Mouse (Mus musculus) lung, embryonic 14.5 days (tissue): ENCODE results near the gene Sycp2l. TPM values are rescaled to one million over a fixed set of nuclear protein-coding genes. Genes with fewer than 3 reads are reported as not detected.

Experiments used
- ATAC-seq: fragments of 200-750 bp; cut with Nextera tagmentation; 2 replicates; pipeline ENCODE4 v1.8.0; 2017; ENCODE audit warnings: mild to moderate bottlenecking, moderate TSS enrichment, moderate library complexity; ENCODE audit not compliant: insufficient read depth
- DNase-seq: peaks from one replicate; pipeline ENCODE4 v3.0.0-alpha.2; 2015
- H3K27ac ChIP-seq: fragments of 300-500 bp; sonication (generic); 2 replicates; pipeline ENCODE4 v1.5.1; 2014; ENCODE audit warnings: low read depth, mild to moderate bottlenecking, moderate library complexity
- H3K27me3 ChIP-seq: fragments of 300-500 bp; sonication (generic); 2 replicates; pipeline ENCODE4 v1.6.1; 2014; ENCODE audit warnings: low read length, control low read depth; ENCODE audit not compliant: insufficient read depth
- H3K36me3 ChIP-seq: fragments of 300-500 bp; sonication (generic); 2 replicates; pipeline ENCODE4 v1.6.1; 2014; ENCODE audit warnings: control low read depth; ENCODE audit not compliant: insufficient read depth
- H3K4me1 ChIP-seq: fragments of 300-500 bp; sonication (generic); 2 replicates; pipeline ENCODE4 v1.6.1; 2014; ENCODE audit warnings: antibody characterized with exemption, control low read depth; ENCODE audit not compliant: insufficient read depth
- H3K4me2 ChIP-seq: fragments of 300-500 bp; sonication (generic); 2 replicates; pipeline ENCODE4 v1.6.1; 2014; ENCODE audit warnings: mild to moderate bottlenecking
- H3K4me3 ChIP-seq: fragments of 300-500 bp; sonication (generic); 2 replicates; pipeline ENCODE4 v1.5.1; 2014; ENCODE audit warnings: low read depth, low read length
- H3K9ac ChIP-seq: fragments of 300-500 bp; sonication (generic); 2 replicates; pipeline ENCODE4 v1.6.1; 2014
- H3K9me3 ChIP-seq: fragments of 300-500 bp; sonication (generic); 2 replicates; pipeline ENCODE4 v1.6.1; 2016; ENCODE audit warnings: low read depth, low read length, control low read depth
- CTCF ChIP-seq: IDR thresholded peaks from 2 replicates; pipeline ENCODE4 v1.5.1; 2016; ENCODE audit warnings: antibody characterized with exemption, low read depth
- WGBS: fragments of 180-500 bp; shearing (Covaris S2); extraction: QIAGEN DNeasy Blood & Tissue Kit; methylation state at CpG from one replicate; pipeline ENCODE4 v1.1.7; 2014; 5-methylcytosine and 5-hydroxymethylcytosine counted together
- polyA plus RNA-seq: library from polyadenylated mRNA; unstranded; fragments of >200 nt; fragmentation: Nextera tagmentation; extraction: Ambion mirVana; gene quantifications from 2 replicates; pipeline ENCODE4 v1.2.1, GENCODE M21; 2014

The Sycp2l gene
- polyA plus RNA-seq, 1 experiment from 2014 or later = not detected

- Histone ChIP-seq H3K27ac (no peak overlapping the region), H3K9me3 (no peaks in the 10 kb centered on the region), H3K4me2 (peak overlapping the region; percentile 33; the same call in 1 of the 2 replicates), H3K4me3 (no peak overlapping the region), H3K4me1 (no peaks in the 10 kb centered on the region), H3K36me3 (no peaks in the 10 kb centered on the region), H3K9ac (no peak overlapping the region), H3K27me3 (no peaks in the 10 kb centered on the region)
- ATAC-seq (no peak), DNase-seq (peak; percentile 39)
- 36% methylated on average over 16 of the region's 16 CpGs for WGBS
- no peak for TF ChIP-seq CTCF
Measured at GRCm38 (mm10) chr13:41097324-41098058, 16.6 kb upstream of the Sycp2l start.

- TF ChIP-seq CTCF = no peak
- Histone ChIP-seq H3K9ac (no peak overlapping the region), H3K27me3 (no peaks in the 10 kb centered on the region), H3K4me3 (no peak overlapping the region), H3K36me3 (no peaks in the 10 kb centered on the region), H3K4me2 (no peak overlapping the region), H3K27ac (no peak overlapping the region), H3K4me1 (no peaks in the 10 kb centered on the region), H3K9me3 (no peaks in the 10 kb centered on the region)
- 78% methylated on average over 15 of the region's 15 CpGs for WGBS
- DNase-seq = no peak
- no peak for ATAC-seq
Measured at GRCm38 (mm10) chr13:41098325-41098724, 15.8 kb upstream of the Sycp2l start.

- WGBS = 99% methylated on average over 2 of the region's 2 CpGs
- Histone ChIP-seq H3K4me3 (no peak overlapping the region), H3K27me3 (no peaks in the 10 kb centered on the region), H3K9ac (no peak overlapping the region), H3K4me1 (no peaks in the 10 kb centered on the region), H3K9me3 (no peaks in the 10 kb centered on the region), H3K27ac (no peak overlapping the region), H3K36me3 (no peaks in the 10 kb centered on the region), H3K4me2 (no peak overlapping the region)
- DNase-seq (no peak), ATAC-seq (no peak)
- no peak for TF ChIP-seq CTCF
Measured at GRCm38 (mm10) chr13:41100031-41100430, 14.1 kb upstream of the Sycp2l start.

- WGBS = 65% methylated on average over 12 of the region's 12 CpGs
Measured at GRCm38 (mm10) chr13:41103841-41104525, 10.1 kb upstream of the Sycp2l start.

GRCm38 (mm10) chr13:41105541-41105940 is 8.6 kb upstream of the Sycp2l start:
- no peak for ATAC-seq

More at GRCm38 (mm10) chr13:41103841-41104525, 10.1 kb upstream of the Sycp2l start:
- H3K27ac ChIP-seq = no peak overlapping the region
- no peak overlapping the region for H3K4me2 ChIP-seq
- no peaks in the 10 kb centered on the region for H3K27me3 ChIP-seq
- H3K9me3 ChIP-seq = no peaks in the 10 kb centered on the region
- TF ChIP-seq CTCF = no peak
- ATAC-seq (no peak), DNase-seq (no peak)
- no peak overlapping the region for H3K4me3 ChIP-seq
- H3K4me1 ChIP-seq = no peaks in the 10 kb centered on the region
- H3K9ac ChIP-seq = no peak overlapping the region
- no peaks in the 10 kb centered on the region for H3K36me3 ChIP-seq

GRCm38 (mm10) chr13:41110935-41111334 is 3.2 kb upstream of the Sycp2l start, which contains the start of gene Gcm2:
Gcm2 (minus strand) TSS chr13:41111035.
- H3K9ac ChIP-seq = no peak within 1 kb of the TSS
- 57% methylated on average over 3 of the region's 3 CpGs for WGBS
- no peak for TF ChIP-seq CTCF
- no peaks in the 10 kb centered on the region for H3K9me3 ChIP-seq
- no peak for ATAC-seq
- 0 out of 2 replicates have a peak, but pooled peaks cover 8% of the 10 kb centered on the region for H3K27me3 ChIP-seq
- H3K27ac ChIP-seq = no peak within 1 kb of the TSS
- no peak for DNase-seq
- no peak within 1 kb of the TSS for H3K4me2 ChIP-seq
- H3K4me1 ChIP-seq = no peaks in the 10 kb centered on the region
- H3K4me3 ChIP-seq = no peak within 1 kb of the TSS
- no peaks in the 10 kb centered on the region for H3K36me3 ChIP-seq

More at GRCm38 (mm10) chr13:41105541-41105940, 8.6 kb upstream of the Sycp2l start:
- no peak for DNase-seq
- H3K27me3 ChIP-seq = no peaks in the 10 kb centered on the region
- 97% methylated on average over 13 of the region's 13 CpGs for WGBS
- H3K4me1 ChIP-seq = no peaks in the 10 kb centered on the region
- no peaks in the 10 kb centered on the region for H3K9me3 ChIP-seq
- no peak overlapping the region for H3K4me2 ChIP-seq
- no peak for TF ChIP-seq CTCF
- H3K27ac ChIP-seq = no peak overlapping the region
- no peak overlapping the region for H3K9ac ChIP-seq
- H3K36me3 ChIP-seq = no peaks in the 10 kb centered on the region
- no peak overlapping the region for H3K4me3 ChIP-seq
